Mouse (Mus musculus) induced T-regulatory cell, adult 2 months (primary cell): ENCODE data around the gene Fads6.

Source experiments
- DNase-seq: peaks from one replicate; pipeline ENCODE4 v3.0.0-alpha.2; 2012; ENCODE audit warnings: low read depth

Gene Fads6

DNA sequence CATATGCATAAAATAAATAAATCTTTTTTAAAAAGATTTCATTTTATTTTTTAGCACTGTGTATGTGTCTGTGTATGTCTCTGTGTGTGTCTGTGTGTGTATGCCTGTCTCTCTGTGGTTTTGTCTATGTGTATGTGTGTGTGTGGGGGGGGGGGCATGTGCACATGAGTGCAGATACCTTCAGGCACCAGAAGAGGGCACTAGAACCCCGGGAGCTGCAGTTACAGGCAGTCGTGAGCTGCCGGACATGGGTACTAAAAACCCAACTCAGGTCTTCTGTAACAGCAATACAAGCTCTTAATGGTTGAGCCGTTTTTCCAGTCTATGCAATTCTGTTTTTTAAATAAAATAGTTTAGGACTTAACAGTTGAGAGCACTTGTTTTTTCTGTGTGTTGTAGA, 3.3 kb upstream of the Fads6 start:
- DNase-seq = no peak

DNA sequence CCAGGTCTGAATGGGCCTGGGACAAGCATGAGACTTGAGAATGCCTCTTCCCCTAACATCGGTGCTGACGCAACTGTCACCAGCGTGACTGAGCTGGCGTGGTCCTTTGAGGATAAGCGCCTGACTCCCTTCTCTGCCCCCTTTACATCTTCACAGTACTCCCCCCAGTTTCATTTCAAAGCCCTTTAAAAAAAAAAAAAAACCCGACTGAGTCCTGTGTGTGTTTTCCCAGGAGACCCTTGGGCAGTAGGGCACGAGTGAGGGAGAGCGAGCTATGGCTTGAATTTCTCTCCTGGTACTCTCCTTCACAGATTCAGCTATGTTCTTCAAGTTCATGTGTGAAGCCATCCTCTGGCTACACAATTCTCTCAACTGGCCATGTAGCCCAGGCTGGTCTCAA, 697 bp upstream of the Fads6 start:
- DNase-seq = no peak

DNA sequence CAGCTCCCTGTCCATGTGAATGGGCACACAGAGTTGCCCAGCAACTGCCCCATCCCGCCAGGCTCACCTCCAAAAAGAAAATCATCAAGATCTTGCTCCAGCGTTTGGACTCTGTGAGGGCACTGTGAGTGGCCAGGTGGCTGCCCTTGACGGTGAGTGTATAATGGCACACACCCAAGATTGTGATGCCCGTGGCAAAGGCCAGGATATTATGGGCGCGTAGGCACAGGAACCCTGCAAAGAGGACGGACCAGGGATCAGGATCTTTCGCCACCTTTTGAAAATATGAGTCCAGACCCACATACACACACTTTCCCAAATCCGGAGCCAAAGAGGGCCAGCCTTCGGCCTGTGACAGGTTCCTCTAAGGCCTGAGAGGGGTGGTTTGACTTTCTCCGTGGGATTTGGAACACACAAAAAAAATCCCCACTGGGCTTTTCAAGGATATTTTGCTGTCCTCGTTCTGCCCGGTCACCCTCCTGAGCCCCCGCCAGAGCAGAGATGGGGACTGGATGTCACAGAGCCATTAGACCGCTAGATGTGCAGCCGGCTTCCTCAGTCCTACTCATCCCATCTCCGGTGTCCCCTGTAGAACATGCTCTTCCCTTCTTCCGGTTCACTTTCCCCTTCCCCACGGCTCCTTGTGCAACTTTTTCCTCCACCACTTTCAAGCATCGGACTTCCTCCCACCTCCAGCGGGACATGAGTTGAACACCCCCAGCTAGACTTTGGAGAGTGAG, 822 bp downstream of the Fads6 start:
- no peak for DNase-seq

DNA sequence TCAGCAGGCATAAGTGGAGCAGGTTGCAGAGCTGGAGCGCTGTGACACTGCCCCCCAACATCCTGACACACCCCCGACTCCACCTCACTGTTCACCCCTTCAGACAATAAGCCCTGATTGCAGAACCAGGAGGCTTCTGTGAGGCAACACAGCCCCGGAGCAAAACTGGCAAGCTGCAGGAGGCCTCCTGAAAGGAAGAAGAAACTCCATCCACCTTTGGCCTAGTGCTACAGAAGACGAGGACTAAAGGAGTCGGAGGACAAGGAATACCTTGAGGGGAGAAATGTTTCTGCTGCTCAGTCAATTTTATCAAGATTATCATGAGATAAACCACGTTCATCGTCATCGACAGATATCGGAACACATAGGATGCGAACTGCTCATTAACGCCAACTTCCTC, 1.5 kb downstream of the Fads6 start:
- DNase-seq = no peak

DNA sequence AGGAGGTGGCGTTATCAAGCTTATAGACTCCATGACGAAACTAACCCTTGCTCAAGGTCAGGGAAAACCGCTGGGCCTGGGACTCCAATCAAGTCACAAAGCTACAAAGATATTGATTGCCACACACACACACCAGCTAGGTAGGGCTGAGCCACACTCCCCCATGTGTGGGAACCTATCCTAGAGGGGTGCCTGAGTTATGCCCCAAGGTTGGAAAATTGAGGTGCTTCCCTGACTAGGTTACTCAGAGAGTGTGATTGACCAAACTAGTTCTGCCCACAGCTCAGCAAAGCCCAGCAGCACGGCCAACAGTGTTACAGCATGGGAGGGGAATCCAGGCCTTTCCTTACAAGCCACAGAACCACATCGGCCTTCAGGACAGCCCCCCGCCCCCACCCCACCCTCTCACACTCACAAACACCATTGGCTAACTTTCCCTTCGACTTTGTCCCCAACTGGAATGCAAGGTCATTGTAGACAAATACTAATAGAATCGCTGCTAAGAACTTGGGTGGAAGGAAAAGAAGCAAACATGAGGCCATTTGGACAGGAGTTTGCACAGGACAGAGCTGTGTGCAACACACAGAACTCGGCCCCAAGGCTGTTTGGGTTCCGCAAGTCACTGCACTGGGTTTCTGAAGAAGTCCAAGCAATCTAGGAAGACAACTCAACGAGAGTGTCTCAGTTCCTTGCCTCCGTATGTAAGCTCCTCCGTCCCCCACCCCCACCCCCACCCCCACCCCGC, 4.7 kb downstream of the Fads6 start:
- no peak for DNase-seq

DNA sequence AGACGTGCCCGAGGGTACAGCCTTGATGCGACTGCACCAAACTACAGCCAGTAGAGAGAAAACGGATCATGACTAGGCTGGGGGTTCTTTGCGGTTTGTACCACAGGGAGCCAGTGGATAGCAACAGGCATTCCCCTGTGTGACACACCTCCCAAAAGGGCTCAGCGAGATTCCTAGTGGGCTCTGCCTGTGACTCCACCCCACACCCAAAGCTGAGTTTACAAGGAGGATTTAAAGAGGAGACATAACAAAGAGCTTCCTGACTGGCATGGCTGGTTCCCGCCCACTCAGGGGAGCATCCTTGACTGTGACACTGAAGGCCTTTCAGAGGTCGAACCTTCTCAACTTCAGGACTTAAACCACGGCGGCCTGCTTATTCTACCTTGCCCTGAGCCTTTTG, 6.0 kb downstream of the Fads6 start:
- DNase-seq = no peak

DNA sequence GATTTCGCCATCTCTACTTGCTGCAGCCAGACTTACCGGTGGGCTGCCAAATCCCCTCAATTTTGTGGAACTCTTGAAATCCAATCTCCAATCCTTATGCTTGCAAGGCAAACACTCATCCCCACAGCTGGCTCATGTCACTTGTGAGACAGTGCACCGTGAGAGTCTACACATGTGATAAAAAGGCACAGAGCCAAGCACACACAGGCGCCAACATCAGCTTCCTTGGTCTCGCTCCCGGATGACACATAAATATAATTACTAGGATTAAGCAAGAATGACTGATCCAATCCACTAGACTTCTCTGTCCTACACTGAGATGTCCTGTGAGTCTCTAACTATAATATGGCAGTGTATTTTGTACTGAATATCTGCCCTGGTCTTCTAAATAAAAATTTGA, 6.5 kb downstream of the Fads6 start:
- DNase-seq = no peak

DNA sequence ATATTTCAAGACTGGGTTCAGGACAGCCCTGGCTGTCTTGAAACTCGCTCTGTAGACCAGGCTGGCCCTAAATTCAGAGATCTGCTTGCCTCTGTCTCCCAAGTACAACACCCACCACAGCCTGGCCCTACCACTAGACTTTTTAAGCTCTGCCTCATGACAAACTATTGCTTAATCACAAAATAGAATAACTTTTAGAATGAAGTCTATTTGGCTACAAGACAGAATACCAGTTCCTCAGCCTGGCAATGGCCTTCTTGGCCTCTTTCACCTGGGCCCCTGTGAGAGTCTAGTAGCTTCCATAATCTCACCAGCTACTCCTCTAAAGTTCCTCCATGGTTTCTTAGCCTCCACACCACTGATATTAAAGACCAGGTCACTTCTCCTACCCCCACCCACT, 7.1 kb downstream of the Fads6 start:
- DNase-seq = no peak

DNA sequence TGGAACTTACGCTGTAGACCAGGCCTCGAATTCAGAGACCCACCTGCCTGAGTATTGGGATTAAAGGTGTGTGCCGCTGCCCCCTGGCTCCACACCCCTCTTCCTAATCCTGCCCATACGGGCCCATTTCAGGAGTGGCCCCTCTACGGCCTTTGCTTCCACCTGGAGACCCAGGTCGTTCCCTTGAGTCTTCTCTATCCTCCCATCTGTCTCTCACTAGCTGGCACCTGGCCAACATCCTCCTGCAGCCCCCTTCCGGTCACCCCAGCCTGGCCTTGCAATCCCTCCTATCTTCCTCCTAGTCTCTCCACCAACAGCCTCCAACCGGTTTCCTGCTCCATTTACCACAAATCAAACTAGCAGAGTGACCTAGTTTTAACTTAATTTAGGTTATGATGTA, 7.6 kb downstream of the Fads6 start:
- DNase-seq = no peak

DNA sequence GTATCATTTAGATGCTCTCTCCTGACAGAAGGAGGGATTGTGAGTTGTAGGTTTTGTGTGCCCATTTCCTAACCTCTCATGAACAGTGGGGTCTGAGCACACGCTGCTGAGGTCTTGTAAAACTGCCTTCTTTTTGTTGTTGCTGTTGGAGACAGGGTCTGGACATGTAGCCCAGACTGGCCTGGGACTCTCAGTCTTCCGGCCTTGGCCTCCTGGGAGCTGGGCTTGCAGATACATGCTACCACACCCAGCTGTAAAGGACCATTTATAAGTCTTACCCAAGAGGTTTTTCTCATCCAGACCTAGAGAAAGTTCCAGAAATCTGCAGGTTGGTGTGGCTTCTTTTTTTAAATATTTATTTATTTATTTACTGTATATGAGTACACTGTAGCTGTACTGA, 9.2 kb downstream of the Fads6 start:
- no peak for DNase-seq

DNA sequence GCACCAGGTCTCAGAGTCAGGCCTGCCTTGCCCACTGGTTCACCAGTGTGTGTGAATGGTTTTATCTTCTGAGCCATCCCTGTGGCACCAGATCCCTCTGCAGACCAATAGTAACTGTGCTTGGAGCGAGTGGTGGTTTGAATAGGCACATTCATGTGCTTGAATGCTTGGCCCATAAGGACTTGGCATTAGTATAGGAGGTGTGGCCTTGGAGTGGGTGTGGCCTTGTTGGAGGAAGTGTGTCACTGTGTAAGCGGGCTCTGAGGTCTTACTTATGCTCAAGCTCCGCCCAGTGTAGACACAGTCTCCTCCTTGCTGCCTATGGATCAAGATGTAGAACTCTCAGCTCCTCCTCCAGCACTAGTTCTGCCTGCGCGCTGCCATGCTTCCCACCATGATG, 10.1 kb downstream of the Fads6 start:
- no peak for DNase-seq

DNA sequence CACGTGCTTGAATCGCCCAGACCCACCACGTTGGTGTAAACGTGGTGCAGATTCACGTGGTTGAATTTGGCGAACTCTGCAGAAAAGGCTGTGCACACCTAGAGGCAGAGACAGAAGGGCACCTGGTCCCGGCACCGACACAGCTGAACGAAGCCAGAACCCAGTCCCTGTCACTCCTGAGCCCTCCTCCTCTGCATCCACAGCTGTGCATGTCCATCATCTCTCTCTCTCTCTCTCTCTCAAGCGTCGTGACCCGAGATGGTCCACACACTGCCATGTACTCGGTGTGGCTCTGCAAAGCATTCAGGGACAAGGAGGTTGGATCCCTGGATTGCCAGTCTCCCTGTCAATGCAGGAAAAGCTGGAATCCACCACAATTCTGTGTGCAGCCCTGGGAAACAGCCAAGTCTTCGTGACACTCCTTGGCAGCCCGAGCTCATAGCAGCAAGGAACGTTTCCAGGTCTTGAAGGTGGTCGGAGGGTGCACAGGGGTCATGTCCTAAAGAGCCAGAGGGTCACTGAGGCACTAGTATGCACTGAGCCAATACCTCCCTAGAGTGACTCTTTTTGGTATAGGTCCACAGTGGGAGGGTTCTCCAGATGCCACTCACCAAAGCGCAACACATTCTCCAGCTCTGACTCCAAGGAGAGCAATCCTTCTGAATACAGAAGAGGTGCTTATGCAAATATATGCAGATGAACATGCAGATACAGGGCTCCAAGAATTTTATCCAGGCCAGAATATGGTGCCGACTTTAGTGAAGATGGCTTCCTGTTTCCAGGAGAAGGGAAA, 11.1 kb downstream of the Fads6 start:
- DNase-seq = no peak

DNA sequence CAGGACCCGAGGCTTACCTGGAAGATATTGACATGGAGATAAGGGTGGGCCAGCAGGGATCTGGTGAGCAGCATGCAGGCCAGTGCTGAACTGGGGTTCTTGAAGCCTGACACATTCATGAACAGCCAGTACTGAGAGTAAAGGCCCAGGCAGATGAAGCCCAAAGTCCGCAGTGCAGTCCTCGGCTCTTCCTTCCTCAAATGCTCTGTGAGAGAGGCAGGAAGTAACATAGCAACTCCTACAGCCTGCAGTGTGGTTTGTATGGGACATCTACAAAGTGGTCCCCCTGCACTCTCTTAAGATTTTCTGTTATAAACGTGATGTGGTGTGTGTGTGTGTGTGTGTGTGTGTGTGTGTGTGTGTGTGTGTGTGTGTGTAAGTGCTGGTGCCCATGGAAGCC, 12.2 kb downstream of the Fads6 start:
- no peak for DNase-seq

DNA sequence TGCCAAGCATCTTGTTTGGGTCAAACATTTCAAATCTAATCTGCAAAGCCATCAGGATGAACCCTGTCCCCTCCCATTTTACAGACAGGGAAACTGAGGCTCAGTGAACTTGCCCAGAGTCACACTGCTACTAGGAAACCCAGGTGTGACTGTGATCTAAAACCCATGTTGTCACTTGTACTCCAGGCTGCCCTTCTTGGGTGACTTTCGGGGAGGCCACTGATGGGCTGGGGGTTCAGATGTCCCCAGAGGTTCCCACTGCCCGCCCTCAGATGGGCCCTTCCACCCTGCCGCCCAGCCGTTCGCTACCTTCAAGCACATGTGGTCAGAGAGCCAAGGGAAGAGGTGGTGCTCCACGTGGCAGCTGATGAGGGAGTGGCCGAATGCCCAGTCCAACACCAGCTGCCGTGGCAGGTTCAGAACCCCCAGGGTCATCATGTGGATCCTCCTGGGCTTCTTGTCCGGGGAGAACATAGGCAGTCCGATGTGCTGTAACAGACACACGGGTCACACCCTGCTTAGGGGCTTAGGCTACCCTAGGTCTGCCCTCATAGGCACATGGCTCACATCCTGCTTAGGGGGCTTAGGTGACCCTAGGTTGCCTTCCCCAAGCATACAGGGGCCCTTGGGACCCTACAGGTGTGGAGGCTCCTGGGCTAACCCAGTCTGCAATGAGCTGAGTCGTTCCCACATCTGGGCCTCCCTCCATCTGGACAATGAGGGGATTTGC, 13.4 kb downstream of the Fads6 start:
- no peak for DNase-seq

DNA sequence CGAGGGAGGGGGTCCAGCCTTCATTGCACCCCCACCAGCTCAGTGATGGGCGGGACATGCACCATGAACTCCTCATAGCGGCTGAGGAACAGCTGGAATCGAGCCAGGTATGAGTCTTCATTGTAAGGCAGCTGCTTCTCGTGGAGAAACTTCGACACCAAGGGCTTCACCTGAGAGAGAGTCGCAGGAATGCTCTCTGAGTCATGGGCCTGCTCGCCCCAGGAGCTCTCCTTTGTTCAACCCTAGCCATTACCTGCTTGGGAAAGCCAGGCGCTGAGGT, 14.0 kb downstream of the Fads6 start:
- no peak for DNase-seq

DNA sequence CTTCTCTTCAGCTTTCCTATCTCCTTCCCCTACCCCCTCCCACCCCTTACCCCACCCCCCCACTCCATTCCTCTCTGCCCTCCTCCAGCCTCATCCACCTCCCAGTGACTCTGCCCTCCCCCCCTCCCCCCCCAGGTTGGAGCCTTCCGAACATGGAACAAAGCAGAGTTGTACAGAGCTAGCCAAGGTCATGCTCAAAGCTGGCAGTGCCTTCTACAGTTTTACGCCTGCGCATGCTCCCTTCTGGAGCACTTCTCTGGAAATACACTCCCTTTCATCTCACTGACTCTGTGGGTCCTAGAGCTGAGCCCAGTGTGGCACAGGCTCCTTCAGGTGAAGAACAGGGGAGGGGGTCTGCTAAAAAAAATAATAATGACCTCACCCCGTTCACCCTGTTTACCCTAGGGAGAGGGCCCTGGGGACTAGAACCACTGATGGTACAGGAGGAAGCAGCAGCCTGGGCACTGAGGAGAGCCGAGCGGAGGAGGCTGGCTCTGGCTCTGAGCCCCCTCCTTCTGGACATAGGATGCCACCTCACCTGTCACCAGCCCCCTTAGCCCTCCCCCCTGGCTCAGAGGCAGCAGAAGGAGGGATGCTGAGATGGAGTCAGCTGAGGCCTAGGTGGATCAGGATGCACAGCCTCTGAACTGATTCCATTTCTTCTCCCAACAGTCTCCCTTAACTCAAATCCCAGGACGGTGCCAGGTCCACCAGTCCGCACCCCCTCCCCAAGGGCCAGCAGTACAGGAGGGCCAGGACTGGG, 14.6 kb downstream of the Fads6 start:
- DNase-seq = no peak

DNA sequence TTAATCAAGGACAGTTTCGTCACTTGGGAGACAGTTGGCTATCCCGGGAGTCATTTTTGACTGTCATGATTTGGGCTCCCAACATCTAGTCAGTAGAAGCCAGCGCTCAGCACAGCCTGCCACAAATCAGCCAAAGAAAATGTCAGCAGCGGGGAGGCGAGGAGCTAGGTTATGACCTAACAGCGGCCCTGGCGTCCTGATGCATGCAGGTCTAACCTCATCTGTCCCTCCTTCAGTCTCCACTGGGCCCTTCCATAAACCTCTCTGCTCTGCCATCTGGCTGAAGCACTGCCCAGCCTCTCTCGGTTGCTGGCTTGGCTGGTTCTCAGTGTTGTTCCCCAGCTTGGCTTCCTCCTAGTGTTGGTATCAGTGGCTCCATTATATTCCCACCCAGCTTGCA, 15.2 kb downstream of the Fads6 start:
- no peak for DNase-seq

DNA sequence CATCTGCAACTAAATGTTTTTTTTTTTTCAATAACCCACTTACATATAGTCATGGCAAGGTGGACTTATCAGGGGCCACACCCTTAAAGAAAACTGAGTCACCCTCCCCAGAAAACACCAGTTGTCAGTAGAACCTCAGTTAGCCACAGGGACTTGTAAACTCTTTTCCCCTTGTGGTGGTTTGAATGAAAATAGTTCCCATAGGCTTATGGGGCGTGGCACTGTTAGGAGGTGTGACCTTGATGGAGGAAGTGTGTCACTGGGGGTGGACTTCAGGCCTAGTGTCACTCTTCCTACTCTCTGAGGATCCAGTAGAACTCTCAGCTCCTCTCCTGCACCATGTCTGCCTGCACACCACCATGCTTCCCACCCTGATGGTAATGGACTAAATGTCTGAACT, 17.7 kb downstream of the Fads6 start:
- peak; percentile 37 for DNase-seq

DNA sequence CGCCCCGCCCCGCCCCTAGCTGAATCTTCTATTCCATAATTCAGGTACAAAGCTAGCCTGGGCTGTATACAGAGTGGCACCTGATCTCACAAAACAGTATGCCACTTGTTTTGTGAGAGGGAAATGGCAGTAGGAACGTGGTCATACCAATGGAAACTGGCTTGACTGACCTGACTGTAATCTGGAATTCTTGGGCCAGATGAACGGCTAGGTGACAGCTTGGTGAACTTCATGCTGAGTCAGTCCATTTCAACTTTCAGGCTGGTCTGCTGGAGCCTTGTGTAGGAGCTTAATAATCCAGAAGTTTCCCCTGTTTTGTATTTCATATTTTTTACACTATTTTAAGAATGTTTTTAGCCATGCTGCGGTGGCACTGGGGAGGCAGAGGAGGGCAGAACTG, 19.3 kb downstream of the Fads6 start:
- no peak for DNase-seq

DNA sequence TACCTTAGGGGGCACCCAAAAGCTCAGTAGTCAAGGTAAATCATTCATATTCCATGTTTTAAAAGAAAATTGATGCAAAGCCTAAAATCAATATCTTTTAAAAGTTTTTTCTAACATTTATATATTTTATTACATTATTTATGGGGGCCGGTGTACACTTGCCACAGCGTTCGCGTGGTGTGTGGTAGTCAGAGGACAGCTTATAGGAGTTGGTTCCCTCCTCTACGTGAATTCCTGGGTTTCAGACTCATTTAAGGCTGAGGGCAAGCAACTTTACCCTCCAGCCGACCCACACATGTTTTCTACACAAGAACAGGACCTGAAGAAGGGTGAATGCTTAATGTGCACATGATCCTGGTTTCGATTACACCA, 19.9 kb downstream of the Fads6 start:
- no peak for DNase-seq

DNA sequence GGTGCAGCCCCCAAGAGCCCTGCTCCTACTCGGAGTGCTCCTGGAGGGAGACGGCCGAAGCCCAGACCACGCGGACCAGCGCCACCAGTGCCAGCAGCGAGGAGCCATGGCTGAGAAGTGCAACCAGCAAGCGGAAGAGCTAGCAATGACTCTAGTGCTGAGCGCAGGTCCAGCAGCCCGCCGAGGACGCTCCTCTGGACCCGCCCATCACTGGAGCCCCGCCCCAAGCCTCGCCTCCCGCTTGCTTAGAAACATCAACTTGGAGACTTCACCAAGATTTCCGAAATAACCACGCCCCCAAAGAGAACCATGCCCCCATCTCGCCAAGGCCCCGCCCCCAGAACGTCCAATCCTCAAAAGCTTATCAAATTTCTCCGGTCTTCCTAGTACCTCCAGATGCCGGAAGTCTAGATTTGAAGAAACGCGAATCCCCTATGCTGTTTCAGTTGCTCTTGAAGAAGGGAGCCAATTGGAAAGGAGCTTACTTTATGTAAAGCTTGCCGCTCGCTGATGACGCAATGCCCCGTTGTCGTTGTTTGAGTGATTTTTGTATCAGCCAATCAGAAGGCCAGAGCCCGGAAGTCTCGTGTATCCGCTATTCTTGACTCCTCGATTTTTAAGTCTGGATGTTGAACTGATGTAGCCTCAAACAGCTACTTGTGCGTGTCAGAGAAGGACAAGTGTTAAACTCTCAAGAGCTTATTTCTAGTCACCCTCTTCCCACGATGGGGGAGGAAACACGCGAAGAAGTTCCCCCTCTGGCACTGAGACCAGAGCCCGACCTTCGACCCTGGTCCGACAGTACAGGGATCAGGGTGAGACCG, 20.5 kb downstream of the Fads6 start, which contains the start of gene Fdxr:
Fdxr (minus strand) TSS at position 271 of the 824 bp plus-strand sequence.
- peak; percentile 100 for DNase-seq
